25 mouse cellular contexts compared by ENCODE assay signal in the genomic region with DNA sequence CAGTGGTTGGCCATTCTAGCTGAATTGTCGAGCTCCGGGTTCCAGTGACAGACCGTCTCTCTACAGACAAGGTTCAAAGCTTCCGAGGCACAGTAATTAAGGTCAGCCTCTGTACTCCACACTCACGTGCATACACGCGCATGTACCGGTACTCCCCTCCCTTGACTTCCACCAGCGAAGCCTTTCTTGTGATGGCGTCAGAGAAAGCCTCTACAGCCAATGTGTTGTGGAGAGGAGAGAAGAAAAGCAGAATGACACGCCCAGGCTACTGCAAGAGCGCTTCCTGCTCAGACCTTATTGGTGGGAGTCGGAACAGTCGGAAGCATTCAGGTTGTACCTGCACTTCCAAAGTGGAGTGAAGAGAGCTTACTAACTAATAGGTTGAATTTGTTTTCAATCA. TPM values are rescaled to one million over a fixed set of nuclear protein-coding genes. Genes with fewer than 3 reads are reported as not detected.
DNase-seq lines count a peak whose midpoint lies in the region; TF ChIP-seq lines count a peak whose summit lies in the region.
"Had no signal": no experiment of that assay in that cellular context is flagged by ENCODE, and none has a peak within 500 bp of the region (broad histone marks: within the 10 kb centered on the region; RNA-seq: fewer than 3 reads in every experiment).

No protein-coding gene starts in this region.

- H3K36me3 ChIP-seq in E14TG2a.4 (ENCODE audit: insufficient read depth, low read length) (peaks cover 59% of the 10 kb centered on the region), ES-E14 (ENCODE audit: control insufficient read depth, insufficient read depth, low read length, poor library complexity, severe bottlenecking) (no peaks in the 10 kb centered on the region; the same call in 1 of the 2 replicates)
- H3K36me3 ChIP-seq in midbrain, embryonic 10.5 days: peaks cover 40% of the 10 kb centered on the region
- H3K36me3 ChIP-seq: embryonic facial prominence, embryonic 12.5 days; embryonic facial prominence, embryonic 15.5 days; G1E; heart, embryonic 10.5 days; heart, embryonic 13.5 days; hindbrain, embryonic 15.5 days; intestine, embryonic 15.5 days had no signal

- TF ChIP-seq CTCF in E14TG2a.4 (conservative IDR thresholded peaks at IDR 0.05; ENCODE audit: low read length): no peak

- no peak overlapping the region for H3K27ac ChIP-seq in ES-E14 (ENCODE audit: insufficient read depth, low read depth, low read length, poor library complexity, severe bottlenecking)
- H3K27ac ChIP-seq in midbrain, embryonic 10.5 days (replicated peaks): no peak overlapping the region
- H3K27ac ChIP-seq: embryonic facial prominence, embryonic 12.5 days; embryonic facial prominence, embryonic 15.5 days; heart, adult 2 months; heart, embryonic 10.5 days; heart, embryonic 13.5 days; hindbrain, embryonic 12.5 days; hindbrain, embryonic 15.5 days; intestine, embryonic 15.5 days had no signal

- DNase-seq in heart, adult 11 months: peak; percentile 66
- no peak for DNase-seq in heart, postnatal 4 days
- no peak for DNase-seq in ES-E14 (ENCODE audit: low read depth, low spot score)
- DNase-seq in midbrain, embryonic 10.5 days (ENCODE audit: low spot score): no peak
- DNase-seq in thymus, postnatal 0 days (ENCODE audit: low spot score): no peak
- DNase-seq: adrenal gland, adult 8-10 months; adrenal gland, postnatal 25 days; cerebellum, adult 18-20 months; cerebellum, adult 9-11 months; cerebellum, postnatal 25 days; gastrocnemius, postnatal 25 days; heart, adult 2 months; heart, postnatal 14 days; kidney, adult 18-20 months had no signal

- 89% methylated on average over 14 of the region's 14 CpGs for WGBS in midbrain, embryonic 10.5 days

- peaks cover 39% of the 10 kb centered on the region for H3K4me1 ChIP-seq in E14TG2a.4 (replicated peaks; ENCODE audit: low read depth, low read length)
- peaks cover 0 to 4% of the 10 kb centered on the region in 2 experiments; a peak in 1 of 4 replicates for H3K4me1 ChIP-seq in ES-E14 (ENCODE audit: control insufficient read depth in 2 of 2, insufficient read depth in 2 of 2, low read length in 2 of 2, poor library complexity in 1 of 2)
- no peaks in the 10 kb centered on the region for H3K4me1 ChIP-seq in midbrain, embryonic 10.5 days
- H3K4me1 ChIP-seq: embryonic facial prominence, embryonic 12.5 days; embryonic facial prominence, embryonic 15.5 days; heart, embryonic 10.5 days; hindbrain, embryonic 12.5 days; hindbrain, embryonic 15.5 days; intestine, embryonic 15.5 days had no signal

- H3K27me3 ChIP-seq in E14TG2a.4 (ENCODE audit: insufficient read depth, low read length): no peaks in the 10 kb centered on the region
- no peaks in the 10 kb centered on the region for H3K27me3 ChIP-seq in midbrain, embryonic 10.5 days (ENCODE audit: low read depth, poor library complexity, severe bottlenecking)
- H3K27me3 ChIP-seq: embryonic facial prominence, embryonic 12.5 days; embryonic facial prominence, embryonic 15.5 days; heart, embryonic 13.5 days; hindbrain, embryonic 12.5 days; hindbrain, embryonic 15.5 days; intestine, embryonic 15.5 days; Patski had no signal

- H3K9me3 ChIP-seq in E14TG2a.4 (ENCODE audit: low read length) (peaks cover 12% of the 10 kb centered on the region; the same call in 1 of the 2 replicates), ES-E14 (ENCODE audit: control insufficient read depth, insufficient read depth, low read depth, low read length) (no peaks in the 10 kb centered on the region)
- 0 out of 2 replicates have a peak, but pooled peaks cover 6% of the 10 kb centered on the region for H3K9me3 ChIP-seq in midbrain, embryonic 10.5 days (replicated peaks)
- H3K9me3 ChIP-seq: embryonic facial prominence, embryonic 12.5 days; embryonic facial prominence, embryonic 15.5 days; hindbrain, embryonic 15.5 days; intestine, embryonic 15.5 days had no signal

- in situ Hi-C loops in ES-E14 (cut with MboI; ENCODE audit: low sequenced_read_pairs in 2 of 2, unreplicated experiment in 2 of 2): no loop called here

- H3K4me3 ChIP-seq in E14TG2a.4 (replicated peaks; ENCODE audit: low read length) (peak overlapping the region; percentile 43), ES-E14 (ENCODE audit: insufficient read depth in 1 of 2, low read depth in 1 of 2, low read length in 2 of 2, poor library complexity in 1 of 2, severe bottlenecking in 1 of 2) (peak overlapping the region; percentile 17 to 33; a peak in 1 of 4 replicates)
- H3K4me3 ChIP-seq in midbrain, embryonic 10.5 days: no peak overlapping the region
- H3K4me3 ChIP-seq: embryonic facial prominence, embryonic 12.5 days; embryonic facial prominence, embryonic 15.5 days; heart, adult 2 months; heart, embryonic 10.5 days; heart, embryonic 13.5 days; hindbrain, embryonic 12.5 days; hindbrain, embryonic 15.5 days; intestine, embryonic 15.5 days had no signal

- H3K9ac ChIP-seq in ES-E14 (ENCODE audit: insufficient read depth, low read depth, low read length, poor library complexity, severe bottlenecking): peak overlapping the region; percentile 21
- H3K9ac ChIP-seq: embryonic facial prominence, embryonic 12.5 days; embryonic facial prominence, embryonic 15.5 days; heart, embryonic 13.5 days; hindbrain, embryonic 12.5 days; hindbrain, embryonic 15.5 days; intestine, embryonic 15.5 days had no signal

TF ChIP-seq in ES-E14, 5 proteins besides CTCF, POLR2A, EP300 and RAD21:
- TF ChIP-seq CHD2 (IDR thresholded peaks at IDR 0.05; ENCODE audit: low read depth, low read length) (no peak), ZNF384 (IDR thresholded peaks at IDR 0.05; ENCODE audit: low read depth, low read length) (no peak), ZC3H11A (IDR thresholded peaks at IDR 0.05; ENCODE audit: borderline replicate concordance, low read depth, low read length) (no peak)

RNA-seq across cellular contexts. Expression of gene Jam2, which starts 19.5 kb away (rescaled TPM):
- 10 to 100 TPM; 32.2 to 33.9 TPM for total RNA-seq in heart, postnatal 4 days (2021)
- total RNA-seq in ES-E14 (2012; rRNA removed): 225 and 328 TPM in 2 replicates
- polyA plus RNA-seq in midbrain, embryonic 10.5 days (2016; fragmentation: Nextera tagmentation; extraction: Ambion mirVana): 53.0 and 67.8 TPM in 2 replicates
- 2.7 and 4.0 TPM in 2 replicates for polyA plus RNA-seq in thymus, postnatal 0 days (2015; fragmentation: Nextera tagmentation; extraction: Ambion mirVana)
- polyA plus RNA-seq: activated CD4-positive, CD25-positive, alpha-beta regulatory T cell, adult 4 months; G1E had no signal

RNA-seq across cellular contexts. Expression of gene Gabpa, which starts 41.3 kb away (rescaled TPM):
- total RNA-seq in heart, postnatal 4 days (2021): 10 to 100 TPM; 50.8 to 51.1 TPM
- 92.3 and 95.5 TPM in 2 replicates for total RNA-seq in ES-E14 (2012; rRNA removed)
- 35.5 and 37.5 TPM in 2 replicates for polyA plus RNA-seq in midbrain, embryonic 10.5 days (2016; fragmentation: Nextera tagmentation; extraction: Ambion mirVana)
- 28.4 and 29.8 TPM in 2 replicates for polyA plus RNA-seq in thymus, postnatal 0 days (2015; fragmentation: Nextera tagmentation; extraction: Ambion mirVana)

RNA-seq across cellular contexts. Expression of gene Atp5j, which starts 42.0 kb away (rescaled TPM):
- 1,000 to 10,000 TPM; 1,262 to 1,293 TPM for total RNA-seq in heart, postnatal 4 days (2021)
- total RNA-seq in ES-E14 (2012; rRNA removed): 85.7 and 149 TPM in 2 replicates
- polyA plus RNA-seq in midbrain, embryonic 10.5 days (2016; fragmentation: Nextera tagmentation; extraction: Ambion mirVana): 818 and 827 TPM in 2 replicates
- 975 and 1,055 TPM in 2 replicates for polyA plus RNA-seq in thymus, postnatal 0 days (2015; fragmentation: Nextera tagmentation; extraction: Ambion mirVana)

RNA-seq across cellular contexts. Expression of gene Mrpl39, which starts 57.9 kb away (rescaled TPM):
- total RNA-seq in heart, postnatal 4 days (2021): 10 to 100 TPM; 31.7 to 32.2 TPM
- 56.4 and 66.3 TPM in 2 replicates for total RNA-seq in ES-E14 (2012; rRNA removed)
- polyA plus RNA-seq in midbrain, embryonic 10.5 days (2016; fragmentation: Nextera tagmentation; extraction: Ambion mirVana): 58.6 and 62.4 TPM in 2 replicates
- polyA plus RNA-seq in thymus, postnatal 0 days (2015; fragmentation: Nextera tagmentation; extraction: Ambion mirVana): 46.2 and 57.5 TPM in 2 replicates
